Mouse (Mus musculus) midbrain, embryonic 11.5 days (tissue): ENCODE data around the gene Ankrd33. TPM values are rescaled to one million over a fixed set of nuclear protein-coding genes. Genes with fewer than 3 reads are reported as not detected.

Experiments
- ATAC-seq: fragments of 200-750 bp; cut with Nextera tagmentation; 2 replicates; pipeline ENCODE4 v1.8.0; 2017; ENCODE audit warnings: moderate TSS enrichment, moderate library complexity; ENCODE audit not compliant: low FRiP score
- DNase-seq: peaks from one replicate; pipeline ENCODE4 v3.0.0; 2015; ENCODE audit warnings: low spot score; ENCODE audit errors: missing footprints
- H3K27ac ChIP-seq: fragments of 300-500 bp; sonication (generic); 2 replicates; pipeline ENCODE4 v1.5.1; 2014; ENCODE audit warnings: low read depth, low read length
- H3K27me3 ChIP-seq: fragments of 300-500 bp; sonication (generic); 2 replicates; pipeline ENCODE4 v1.6.1; 2014; ENCODE audit warnings: mild to moderate bottlenecking, low read length, moderate library complexity, mixed read lengths; ENCODE audit not compliant: control insufficient read depth, insufficient read depth
- H3K36me3 ChIP-seq: fragments of 300-500 bp; sonication (generic); 2 replicates; pipeline ENCODE4 v1.6.1; 2014; ENCODE audit warnings: mild to moderate bottlenecking, low read length, moderate library complexity, mixed read lengths; ENCODE audit not compliant: control insufficient read depth, insufficient read depth
- H3K4me1 ChIP-seq: fragments of 300-500 bp; sonication (generic); 2 replicates; pipeline ENCODE4 v1.6.1; 2014; ENCODE audit warnings: low read length; ENCODE audit not compliant: control insufficient read depth, insufficient read depth
- H3K4me2 ChIP-seq: fragments of 300-500 bp; sonication (generic); 2 replicates; pipeline ENCODE4 v1.6.1; 2014; ENCODE audit warnings: mild to moderate bottlenecking, moderate library complexity
- H3K4me3 ChIP-seq: fragments of 300-500 bp; sonication (generic); 2 replicates; pipeline ENCODE4 v1.5.1; 2014; ENCODE audit warnings: low read depth, low read length
- H3K9ac ChIP-seq: fragments of 300-500 bp; sonication (generic); 2 replicates; pipeline ENCODE4 v1.6.1; 2014; ENCODE audit warnings: low read length
- H3K9me3 ChIP-seq: fragments of 300-500 bp; sonication (generic); 2 replicates; pipeline ENCODE4 v1.6.1; 2016; ENCODE audit warnings: low read length; ENCODE audit not compliant: control insufficient read depth
- WGBS: fragments of 180-500 bp; shearing (Covaris S2); extraction: QIAGEN DNeasy Blood & Tissue Kit; methylation state at CpG from one replicate; pipeline ENCODE4 v1.1.7; 2014; 5-methylcytosine and 5-hydroxymethylcytosine counted together
- polyA plus RNA-seq: library from polyadenylated mRNA; unstranded; fragments of >200 nt; fragmentation: Nextera tagmentation; extraction: Ambion mirVana; gene quantifications from 2 replicates; pipeline ENCODE4 v1.2.1, GENCODE M21; 2014

Ankrd33 gene
- polyA plus RNA-seq, 1 experiment from 2014 or later, result not detected

DNA sequence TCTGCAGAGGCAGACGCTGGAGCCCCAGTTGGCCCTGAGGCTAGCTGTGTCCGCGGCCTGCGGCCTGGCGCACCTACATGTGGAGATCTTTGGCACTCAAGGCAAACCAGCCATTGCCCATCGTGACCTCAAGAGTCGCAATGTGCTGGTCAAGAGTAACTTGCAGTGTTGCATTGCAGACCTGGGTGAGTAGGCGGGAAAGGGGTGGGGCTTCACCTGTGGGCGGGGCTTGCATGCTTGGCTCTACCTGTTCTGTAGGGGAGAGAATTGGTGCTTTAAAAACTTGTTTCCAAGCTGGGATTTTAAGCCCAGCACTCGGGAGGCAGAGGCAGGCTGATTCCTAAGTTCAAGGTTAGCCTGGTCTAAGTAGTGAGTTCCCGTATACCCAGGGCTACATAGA is 21.9 kb downstream of the Ankrd33 start:
- Histone ChIP-seq H3K36me3 (no peaks in the 10 kb centered on the region), H3K4me2 (no peak overlapping the region), H3K27me3 (peaks cover 2% of the 10 kb centered on the region; the same call in 1 of the 2 replicates), H3K27ac (no peak overlapping the region), H3K9ac (no peak overlapping the region), H3K4me1 (peaks cover 19% of the 10 kb centered on the region), H3K9me3 (no peaks in the 10 kb centered on the region), H3K4me3 (no peak overlapping the region)
- DNase-seq (no peak), ATAC-seq (no peak)
- 78% methylated on average over 11 of the region's 11 CpGs for WGBS

DNA sequence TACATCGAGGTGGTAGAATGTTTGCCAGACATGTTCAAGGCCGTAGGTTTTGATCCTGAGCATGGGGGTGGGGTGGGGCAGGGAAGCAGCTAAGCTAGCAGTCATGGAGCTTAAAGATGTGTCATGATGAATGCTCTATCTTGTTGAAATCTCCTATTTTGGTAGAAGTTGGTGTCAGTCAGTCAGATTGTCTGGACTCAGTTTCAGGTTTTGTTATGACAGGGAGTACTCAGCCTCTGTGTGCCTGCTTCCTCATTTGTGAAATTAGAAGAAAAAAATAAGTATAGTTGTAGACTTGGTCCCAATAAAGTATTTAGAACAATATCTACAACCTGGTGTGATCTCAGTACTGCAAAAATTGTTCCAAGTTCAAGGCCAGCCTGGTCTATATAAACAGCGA is 23.1 kb downstream of the Ankrd33 start:
- H3K27ac ChIP-seq, result no peak overlapping the region
- peaks cover 21% of the 10 kb centered on the region for H3K4me1 ChIP-seq
- peaks cover 2% of the 10 kb centered on the region; the same call in 1 of the 2 replicates for H3K27me3 ChIP-seq
- H3K4me2 ChIP-seq, result no peak overlapping the region
- H3K9ac ChIP-seq, result no peak overlapping the region
- H3K4me3 ChIP-seq, result no peak overlapping the region
- 89% methylated on average over 3 of the region's 3 CpGs for WGBS
- DNase-seq, result no peak
- H3K9me3 ChIP-seq, result no peaks in the 10 kb centered on the region
- no peak for ATAC-seq
- no peaks in the 10 kb centered on the region for H3K36me3 ChIP-seq

GRCm38 (mm10) chr15:101139885-101140284 is 24.3 kb downstream of the Ankrd33 start:
- Histone ChIP-seq H3K9ac (peak overlapping the region; percentile 28; the same call in 1 of the 2 replicates), H3K36me3 (no peaks in the 10 kb centered on the region), H3K27me3 (0 out of 2 replicates have a peak, but pooled peaks cover 2% of the 10 kb centered on the region), H3K27ac (no peak overlapping the region), H3K4me2 (no peak overlapping the region), H3K9me3 (no peaks in the 10 kb centered on the region), H3K4me3 (no peak overlapping the region), H3K4me1 (peaks cover 17% of the 10 kb centered on the region)
- 15% methylated on average over 12 of the region's 12 CpGs for WGBS
- DNase-seq, result peak; percentile 83
- peak; percentile 12; the same call in 1 of the 2 replicates for ATAC-seq

DNA sequence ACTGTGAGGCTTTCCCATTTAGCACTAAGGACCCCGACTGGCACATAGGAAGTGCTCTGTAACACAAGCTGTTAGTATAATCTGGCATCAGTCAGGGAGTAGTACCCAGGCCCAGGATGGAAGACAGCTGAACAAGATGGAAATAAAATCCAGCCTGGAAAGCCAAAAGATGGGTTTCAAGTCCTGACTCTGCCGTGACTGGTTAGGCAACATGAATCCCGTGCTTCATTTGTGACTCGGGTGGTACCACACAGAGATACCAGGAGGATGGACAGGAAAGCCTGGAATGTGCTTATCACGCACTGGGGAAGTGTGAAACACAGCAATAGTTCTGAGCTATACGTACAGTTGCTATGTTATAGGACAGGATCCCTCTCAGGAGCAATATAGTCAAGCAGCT is 25.0 kb downstream of the Ankrd33 start:
- H3K9me3 ChIP-seq, result no peaks in the 10 kb centered on the region
- DNase-seq, result peak; percentile 87
- H3K27ac ChIP-seq, result no peak overlapping the region
- 0 out of 2 replicates have a peak, but pooled peaks have one; percentile 0 for ATAC-seq
- WGBS, result 65% methylated on average over 6 of the region's 6 CpGs
- H3K4me3 ChIP-seq, result no peak overlapping the region
- H3K4me2 ChIP-seq, result no peak overlapping the region; the same call in 1 of the 2 replicates
- H3K36me3 ChIP-seq, result no peaks in the 10 kb centered on the region
- no peak overlapping the region for H3K9ac ChIP-seq
- H3K4me1 ChIP-seq, result peaks cover 17% of the 10 kb centered on the region
- H3K27me3 ChIP-seq, result 0 out of 2 replicates have a peak, but pooled peaks cover 2% of the 10 kb centered on the region

- Histone ChIP-seq H3K4me1 (peaks cover 20% of the 10 kb centered on the region), H3K4me3 (no peak overlapping the region), H3K36me3 (no peaks in the 10 kb centered on the region), H3K9ac (no peak overlapping the region), H3K27me3 (0 out of 2 replicates have a peak, but pooled peaks cover 2% of the 10 kb centered on the region), H3K9me3 (no peaks in the 10 kb centered on the region), H3K27ac (no peak overlapping the region), H3K4me2 (no peak overlapping the region; the same call in 1 of the 2 replicates)
- WGBS, result 5% methylated on average over 12 of the region's 14 CpGs
- ATAC-seq (peak; percentile 77), DNase-seq (peak; percentile 91)
Measured at GRCm38 (mm10) chr15:101141061-101141541, 25.5 kb downstream of the Ankrd33 start.

DNA sequence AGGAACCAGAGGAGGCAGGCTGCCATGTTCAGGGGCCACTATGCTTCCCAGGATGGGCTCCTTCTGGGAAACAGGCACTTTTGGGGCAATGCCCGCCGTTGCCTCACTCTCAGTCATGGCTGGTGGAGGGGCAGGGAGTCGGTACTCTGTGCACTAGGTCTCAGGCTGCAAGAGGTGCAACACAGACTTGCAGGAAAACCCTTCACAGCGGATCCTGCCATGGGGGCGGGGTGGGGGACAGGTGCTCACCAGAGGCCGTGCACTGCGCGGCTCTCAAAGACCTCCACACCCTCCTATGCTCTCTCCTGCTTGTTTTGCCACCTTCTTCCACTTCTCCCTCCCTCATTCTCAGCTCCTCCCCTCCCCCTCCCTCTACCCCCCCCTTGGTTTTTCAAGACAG is 27.1 kb downstream of the Ankrd33 start:
- Histone ChIP-seq H3K4me2 (no peak overlapping the region), H3K9ac (no peak overlapping the region), H3K9me3 (no peaks in the 10 kb centered on the region), H3K4me3 (no peak overlapping the region), H3K27ac (no peak overlapping the region), H3K36me3 (no peaks in the 10 kb centered on the region), H3K4me1 (peaks cover 20% of the 10 kb centered on the region), H3K27me3 (0 out of 2 replicates have a peak, but pooled peaks cover 2% of the 10 kb centered on the region)
- WGBS, result 55% methylated on average over 8 of the region's 8 CpGs
- DNase-seq (no peak), ATAC-seq (no peak)

GRCm38 (mm10) chr15:101143494-101143893 is 27.9 kb downstream of the Ankrd33 start:
- no peak overlapping the region for H3K4me3 ChIP-seq
- peaks cover 20% of the 10 kb centered on the region for H3K4me1 ChIP-seq
- H3K27ac ChIP-seq, result no peak overlapping the region
- DNase-seq, result no peak
- H3K9me3 ChIP-seq, result no peaks in the 10 kb centered on the region
- 0 out of 2 replicates have a peak, but pooled peaks cover 2% of the 10 kb centered on the region for H3K27me3 ChIP-seq
- 17% methylated on average over 8 of the region's 8 CpGs for WGBS
- ATAC-seq, result no peak
- H3K4me2 ChIP-seq, result no peak overlapping the region
- no peaks in the 10 kb centered on the region for H3K36me3 ChIP-seq
- H3K9ac ChIP-seq, result peak overlapping the region; percentile 24; the same call in 1 of the 2 replicates

DNA sequence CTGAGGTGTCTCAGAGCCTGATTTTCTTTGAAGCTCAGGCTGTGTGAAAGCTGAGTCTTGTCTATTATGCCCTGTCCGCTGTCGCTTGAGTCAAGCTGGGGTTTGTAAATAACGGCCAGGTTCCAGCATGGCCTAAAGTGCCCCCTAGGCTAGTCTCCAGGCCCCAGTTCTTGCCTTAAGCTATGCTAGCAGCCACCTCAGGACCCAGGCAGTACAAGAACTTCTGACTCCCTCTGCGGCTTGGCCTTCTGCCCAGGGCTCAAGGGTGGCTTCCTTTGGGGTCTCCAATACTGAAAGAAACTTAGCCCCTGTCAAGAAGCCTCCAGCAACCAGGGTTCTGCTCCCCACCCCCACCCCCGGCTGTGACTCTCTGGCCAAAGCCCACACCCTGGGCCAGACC is 28.6 kb downstream of the Ankrd33 start:
- 87% methylated on average over 5 of the region's 5 CpGs for WGBS
- no peaks in the 10 kb centered on the region for H3K9me3 ChIP-seq
- H3K9ac ChIP-seq, result no peak overlapping the region
- no peaks in the 10 kb centered on the region for H3K36me3 ChIP-seq
- peaks cover 20% of the 10 kb centered on the region for H3K4me1 ChIP-seq
- no peak overlapping the region for H3K4me2 ChIP-seq
- no peak for DNase-seq
- no peak for ATAC-seq
- H3K27me3 ChIP-seq, result 0 out of 2 replicates have a peak, but pooled peaks cover 2% of the 10 kb centered on the region
- H3K27ac ChIP-seq, result no peak overlapping the region
- H3K4me3 ChIP-seq, result no peak overlapping the region

GRCm38 (mm10) chr15:101144779-101145178 is 29.2 kb downstream of the Ankrd33 start:
- WGBS, result 93% methylated on average over 8 of the region's 8 CpGs

More at GRCm38 (mm10) chr15:101144779-101145178, 29.2 kb downstream of the Ankrd33 start:
- no peak overlapping the region for H3K27ac ChIP-seq
- H3K36me3 ChIP-seq, result no peaks in the 10 kb centered on the region
- H3K9me3 ChIP-seq, result no peaks in the 10 kb centered on the region
- no peak for DNase-seq
- H3K4me2 ChIP-seq, result no peak overlapping the region
- peaks cover 15% of the 10 kb centered on the region for H3K4me1 ChIP-seq
- H3K4me3 ChIP-seq, result no peak overlapping the region
- no peaks in the 10 kb centered on the region for H3K27me3 ChIP-seq
- no peak for ATAC-seq
- no peak overlapping the region for H3K9ac ChIP-seq
